Mouse (Mus musculus): ENCODE data around the gene Fsd1l. TPM values are rescaled to one million over a fixed set of nuclear protein-coding genes. Genes with fewer than 3 reads are reported as not detected.
A peak's percentile ranks its signal among the peaks of the same experiment; 100 is the strongest.

Fsd1l gene
- polyA plus RNA-seq, 1 experiment from 2014 or later = 5.4 TPM

GRCm38 (mm10) chr4:53600462-53600861 lies 30.8 kb upstream of the Fsd1l start:
- peak; percentile 95 for TF ChIP-seq CTCF (IDR thresholded peaks at IDR 0.05; ENCODE audit: low read depth)
- Histone ChIP-seq H3K4me1 (replicated peaks; ENCODE audit: control insufficient read depth, insufficient read depth, low read length) (no peaks in the 10 kb centered on the region; the same call in 1 of the 2 replicates), H3K27me3 (replicated peaks; ENCODE audit: control insufficient read depth, insufficient read depth, low read length) (no peaks in the 10 kb centered on the region), H3K27ac (ENCODE audit: low read depth, low read length) (no peak overlapping the region), H3K9me3 (ENCODE audit: control insufficient read depth) (no peaks in the 10 kb centered on the region), H3K4me3 (ENCODE audit: low read depth, low read length) (no peak overlapping the region), H3K9ac (ENCODE audit: low read depth, low read length) (no peak overlapping the region), H3K36me3 (ENCODE audit: control insufficient read depth, insufficient read depth) (no peaks in the 10 kb centered on the region), H3K4me2 (replicated peaks; ENCODE audit: low read depth) (no peak overlapping the region)
- ATAC-seq = peak; percentile 56; the same call in 1 of the 2 replicates
- 51% methylated on average over 6 of the region's 6 CpGs for WGBS

GRCm38 (mm10) chr4:53614576-53615225 lies 16.6 kb upstream of the Fsd1l start:
- Histone ChIP-seq H3K4me1 (replicated peaks; ENCODE audit: control insufficient read depth, insufficient read depth, low read length) (no peaks in the 10 kb centered on the region), H3K9ac (ENCODE audit: low read depth, low read length) (no peak overlapping the region), H3K4me3 (ENCODE audit: low read depth, low read length) (no peak overlapping the region), H3K4me2 (replicated peaks; ENCODE audit: low read depth) (no peak overlapping the region), H3K27ac (ENCODE audit: low read depth, low read length) (no peak overlapping the region), H3K36me3 (ENCODE audit: control insufficient read depth, insufficient read depth) (no peaks in the 10 kb centered on the region), H3K27me3 (replicated peaks; ENCODE audit: control insufficient read depth, insufficient read depth, low read length) (no peaks in the 10 kb centered on the region), H3K9me3 (ENCODE audit: control insufficient read depth) (no peaks in the 10 kb centered on the region)
- WGBS = 92% methylated on average over 5 of the region's 5 CpGs
- ATAC-seq = no peak
- no peak for TF ChIP-seq CTCF (IDR thresholded peaks at IDR 0.05; ENCODE audit: low read depth)

- H3K27me3 ChIP-seq (replicated peaks; ENCODE audit: control insufficient read depth, insufficient read depth, low read length) = no peaks in the 10 kb centered on the region
- H3K4me1 ChIP-seq (replicated peaks; ENCODE audit: control insufficient read depth, insufficient read depth, low read length) = no peaks in the 10 kb centered on the region
- no peak overlapping the region for H3K4me3 ChIP-seq (ENCODE audit: low read depth, low read length)
- TF ChIP-seq CTCF (IDR thresholded peaks at IDR 0.05; ENCODE audit: low read depth) = no peak
- H3K9ac ChIP-seq (ENCODE audit: low read depth, low read length) = no peak overlapping the region
- H3K9me3 ChIP-seq (ENCODE audit: control insufficient read depth) = no peaks in the 10 kb centered on the region
- H3K4me2 ChIP-seq (replicated peaks; ENCODE audit: low read depth) = no peak overlapping the region
- 73% methylated on average over 3 of the region's 3 CpGs for WGBS
- no peak for ATAC-seq
- no peak overlapping the region for H3K27ac ChIP-seq (ENCODE audit: low read depth, low read length)
- no peaks in the 10 kb centered on the region for H3K36me3 ChIP-seq (ENCODE audit: control insufficient read depth, insufficient read depth)
These were observed 13.3 kb upstream of the Fsd1l start for GRCm38 (mm10) chr4:53617968-53618367.

- Histone ChIP-seq H3K27me3 (replicated peaks; ENCODE audit: control insufficient read depth, insufficient read depth, low read length) (no peaks in the 10 kb centered on the region), H3K27ac (ENCODE audit: low read depth, low read length) (no peak overlapping the region), H3K4me1 (replicated peaks; ENCODE audit: control insufficient read depth, insufficient read depth, low read length) (no peaks in the 10 kb centered on the region), H3K9ac (ENCODE audit: low read depth, low read length) (no peak overlapping the region), H3K4me3 (ENCODE audit: low read depth, low read length) (no peak overlapping the region), H3K36me3 (ENCODE audit: control insufficient read depth, insufficient read depth) (no peaks in the 10 kb centered on the region), H3K9me3 (ENCODE audit: control insufficient read depth) (no peaks in the 10 kb centered on the region), H3K4me2 (replicated peaks; ENCODE audit: low read depth) (no peak overlapping the region)
- 90% methylated on average over 6 of the region's 6 CpGs for WGBS
- no peak for ATAC-seq
- no peak for TF ChIP-seq CTCF (IDR thresholded peaks at IDR 0.05; ENCODE audit: low read depth)
These were observed 11.2 kb upstream of the Fsd1l start for GRCm38 (mm10) chr4:53620104-53620503.

GRCm38 (mm10) chr4:53621084-53621483 lies 10.2 kb upstream of the Fsd1l start:
- peak overlapping the region; percentile 31; the same call in 1 of the 2 replicates for H3K4me2 ChIP-seq (replicated peaks; ENCODE audit: low read depth)
- WGBS = 46% methylated on average over 6 of the region's 6 CpGs
- ATAC-seq = 0 out of 2 replicates have a peak, but pooled peaks have one; percentile 13

GRCm38 (mm10) chr4:53621490-53621889 lies 9.8 kb upstream of the Fsd1l start:
- H3K27ac ChIP-seq (ENCODE audit: low read depth, low read length) = no peak overlapping the region

More at GRCm38 (mm10) chr4:53621084-53621483, 10.2 kb upstream of the Fsd1l start:
- no peak for TF ChIP-seq CTCF (IDR thresholded peaks at IDR 0.05; ENCODE audit: low read depth)
- Histone ChIP-seq H3K27me3 (replicated peaks; ENCODE audit: control insufficient read depth, insufficient read depth, low read length) (no peaks in the 10 kb centered on the region), H3K9ac (ENCODE audit: low read depth, low read length) (no peak overlapping the region), H3K27ac (ENCODE audit: low read depth, low read length) (no peak overlapping the region), H3K9me3 (ENCODE audit: control insufficient read depth) (no peaks in the 10 kb centered on the region), H3K36me3 (ENCODE audit: control insufficient read depth, insufficient read depth) (no peaks in the 10 kb centered on the region), H3K4me1 (replicated peaks; ENCODE audit: control insufficient read depth, insufficient read depth, low read length) (no peaks in the 10 kb centered on the region), H3K4me3 (ENCODE audit: low read depth, low read length) (no peak overlapping the region)

More at GRCm38 (mm10) chr4:53621490-53621889, 9.8 kb upstream of the Fsd1l start:
- Histone ChIP-seq H3K4me1 (replicated peaks; ENCODE audit: control insufficient read depth, insufficient read depth, low read length) (no peaks in the 10 kb centered on the region), H3K36me3 (ENCODE audit: control insufficient read depth, insufficient read depth) (no peaks in the 10 kb centered on the region), H3K4me2 (replicated peaks; ENCODE audit: low read depth) (peak overlapping the region; percentile 31; the same call in 1 of the 2 replicates), H3K27me3 (replicated peaks; ENCODE audit: control insufficient read depth, insufficient read depth, low read length) (no peaks in the 10 kb centered on the region), H3K9me3 (ENCODE audit: control insufficient read depth) (no peaks in the 10 kb centered on the region), H3K9ac (ENCODE audit: low read depth, low read length) (no peak overlapping the region), H3K4me3 (ENCODE audit: low read depth, low read length) (no peak overlapping the region)
- peak; percentile 73 for ATAC-seq
- 18% methylated on average over 5 of the region's 5 CpGs for WGBS
- no peak for TF ChIP-seq CTCF (IDR thresholded peaks at IDR 0.05; ENCODE audit: low read depth)

Data from intestine, postnatal 0 days (tissue).